Mouse (Mus musculus) C2C12 (cell line): ENCODE measurements around the gene Myl4. TPM values are rescaled to one million over a fixed set of nuclear protein-coding genes. Genes with fewer than 3 reads are reported as not detected.
"Not testable (repeated sequence)": the region's sequence is repeated elsewhere in the genome, so short reads cannot be mapped to it uniquely, and the experiment has no call there.

ENCODE experiments used
- H3K27me3 ChIP-seq: one replicate; pipeline ENCODE4 v1.6.1; 2011; ENCODE audit not compliant: control insufficient read depth, insufficient read depth, insufficient read length
- H3K36me3 ChIP-seq: one replicate; pipeline ENCODE4 v1.6.1; 2011; ENCODE audit not compliant: control insufficient read depth, insufficient read depth
- H3K4me3 ChIP-seq: one replicate; pipeline ENCODE4 v1.5.1; 2011; ENCODE audit warnings: mild to moderate bottlenecking, control low read depth; ENCODE audit not compliant: poor library complexity, insufficient read depth, severe bottlenecking
- H3K79me2 ChIP-seq: one replicate; pipeline ENCODE4 v1.6.1; 2011; ENCODE audit not compliant: control insufficient read depth, insufficient read depth
- H3K79me3 ChIP-seq: one replicate; pipeline ENCODE4 v1.6.1; 2011; ENCODE audit warnings: low read depth, control low read depth
- H3ac ChIP-seq: one replicate; pipeline ENCODE3; 2011; ENCODE audit warnings: low read depth; ENCODE audit not compliant: control insufficient read depth, insufficient read length
- CEBPB ChIP-seq: IDR thresholded peaks from one replicate; pipeline ENCODE4 v1.6.1; 2011; ENCODE audit warnings: low read depth, mild to moderate bottlenecking, control low read depth, moderate library complexity
- CTCF ChIP-seq: IDR thresholded peaks from one replicate; pipeline ENCODE4 v1.5.1; 2011; ENCODE audit not compliant: control insufficient read depth, insufficient read depth, insufficient read length
- FOSL1 ChIP-seq: IDR thresholded peaks from one replicate; pipeline ENCODE4 v1.8.0; 2011; ENCODE audit warnings: mild to moderate bottlenecking, low read length; ENCODE audit not compliant: poor library complexity, insufficient read depth, severe bottlenecking
- MAX ChIP-seq: IDR thresholded peaks from one replicate; pipeline ENCODE4 v1.6.1; 2011; ENCODE audit warnings: mild to moderate bottlenecking, control low read depth
- MYOD1 ChIP-seq: IDR thresholded peaks from one replicate; pipeline ENCODE4 v1.6.1; 2011; ENCODE audit warnings: low read depth; ENCODE audit not compliant: control insufficient read depth, insufficient read length
- MYOG ChIP-seq: IDR thresholded peaks from one replicate; pipeline ENCODE4 v1.6.1; 2011; ENCODE audit not compliant: control insufficient read depth, insufficient read length; ENCODE audit errors: extremely low read depth
- USF1 ChIP-seq: IDR thresholded peaks from one replicate; pipeline ENCODE4 v1.6.1; 2011; ENCODE audit warnings: low read depth, mild to moderate bottlenecking, control low read depth, moderate library complexity
- polyA plus RNA-seq: library from polyadenylated mRNA; unstranded; fragments of >200 nt; fragmentation: generic; extraction: Trizol; gene quantifications from one replicate; pipeline ENCODE4 v1.2.1, GENCODE M21; 2012; ENCODE audit warnings: missing spikeins

Myl4 gene
- polyA plus RNA-seq, 1 experiment: 4.2 TPM

- Histone ChIP-seq H3K4me3 (no peak overlapping the region), H3ac (no peak overlapping the region), H3K27me3 (no peaks in the 10 kb centered on the region), H3K79me2 (peaks cover 82% of the 10 kb centered on the region), H3K79me3 (peaks cover 63% of the 10 kb centered on the region), H3K36me3 (peaks cover 67% of the 10 kb centered on the region)
- no peak for TF ChIP-seq USF1
Measured at GRCm38 (mm10) chr11:104536843-104537242, 13.6 kb upstream of the Myl4 start.

GRCm38 (mm10) chr11:104537945-104538555, 12.4 kb upstream of the Myl4 start:
- Histone ChIP-seq H3K4me3 (no peak overlapping the region), H3ac (no peak overlapping the region), H3K27me3 (no peaks in the 10 kb centered on the region), H3K79me3 (peaks cover 73% of the 10 kb centered on the region), H3K36me3 (peaks cover 61% of the 10 kb centered on the region), H3K79me2 (peaks cover 94% of the 10 kb centered on the region)
- TF ChIP-seq MAX (no peak), MYOD1 (no peak), CEBPB (no peak), USF1 (no peak), FOSL1 (no peak), MYOG (no peak), CTCF (no peak)

- peaks cover 47% of the 10 kb centered on the region for H3K36me3 ChIP-seq
- H3K4me3 ChIP-seq: no peak overlapping the region
- H3ac ChIP-seq: no peak overlapping the region
- H3K27me3 ChIP-seq: no peaks in the 10 kb centered on the region
- H3K79me3 ChIP-seq: peaks cover 90% of the 10 kb centered on the region
- H3K79me2 ChIP-seq: peaks cover 100% of the 10 kb centered on the region
- no peak for TF ChIP-seq MYOD1
- no peak for TF ChIP-seq CTCF
Measured at GRCm38 (mm10) chr11:104539811-104540210, 10.7 kb upstream of the Myl4 start.

- H3K79me2 ChIP-seq: peaks cover 100% of the 10 kb centered on the region
- not testable (repeated sequence) for H3K27me3 ChIP-seq, H3ac ChIP-seq, H3K4me3 ChIP-seq
- peaks cover 64% of the 10 kb centered on the region for H3K36me3 ChIP-seq
- peaks cover 98% of the 10 kb centered on the region for H3K79me3 ChIP-seq
Measured at GRCm38 (mm10) chr11:104543337-104543736, 7.1 kb upstream of the Myl4 start.

GRCm38 (mm10) chr11:104544507-104544906, 6.0 kb upstream of the Myl4 start:
- no peak for TF ChIP-seq MYOD1
- no peak for TF ChIP-seq MAX
- no peak for TF ChIP-seq FOSL1
- TF ChIP-seq MYOG: no peak
- TF ChIP-seq USF1: no peak
- no peak for TF ChIP-seq CEBPB
- TF ChIP-seq CTCF: no peak
- peaks cover 100% of the 10 kb centered on the region for H3K79me2 ChIP-seq
- no peaks in the 10 kb centered on the region for H3K27me3 ChIP-seq
- H3K4me3 ChIP-seq: no peak overlapping the region
- H3K36me3 ChIP-seq: peaks cover 58% of the 10 kb centered on the region
- H3ac ChIP-seq: no peak overlapping the region
- peaks cover 98% of the 10 kb centered on the region for H3K79me3 ChIP-seq

- H3K79me3 ChIP-seq: peaks cover 72% of the 10 kb centered on the region
- H3K27me3 ChIP-seq: no peaks in the 10 kb centered on the region
- TF ChIP-seq USF1 (no peak), MAX (no peak), FOSL1 (no peak), CEBPB (no peak), MYOG (no peak), MYOD1 (no peak), CTCF (no peak)
- H3K4me3 ChIP-seq: no peak overlapping the region
- peaks cover 79% of the 10 kb centered on the region for H3K79me2 ChIP-seq
- H3ac ChIP-seq: no peak overlapping the region
- H3K36me3 ChIP-seq: peaks cover 32% of the 10 kb centered on the region
Measured at GRCm38 (mm10) chr11:104547502-104547901, 3.0 kb upstream of the Myl4 start.
